Mouse (Mus musculus) cerebellum, adult 2 months (tissue): ENCODE data around the gene Tigar. TPM values are rescaled to one million over a fixed set of nuclear protein-coding genes. Genes with fewer than 3 reads are reported as not detected.

Experiments used
- DNase-seq, 2 experiments: peaks; one replicate each; pipeline ENCODE4 v3.0.0; 2021
- H3K27ac ChIP-seq: fragments of 200-500 bp; 2 replicates; pipeline ENCODE4 v1.5.1; 2012; ENCODE audit warnings: low read length, control low read depth, inconsistent platforms; ENCODE audit not compliant: insufficient read depth
- H3K27me3 ChIP-seq: fragments of 200-500 bp; 2 replicates; pipeline ENCODE4 v1.6.1; 2012; ENCODE audit warnings: inconsistent platforms, mild to moderate bottlenecking, low read length, moderate library complexity; ENCODE audit not compliant: control insufficient read depth, insufficient read depth
- H3K4me1 ChIP-seq: fragments of 200-500 bp; 2 replicates; pipeline ENCODE4 v1.6.1; 2011; ENCODE audit warnings: low read length; ENCODE audit not compliant: control insufficient read depth, insufficient read depth
- H3K4me3 ChIP-seq: fragments of 200-500 bp; replicated peaks from 2 replicates; pipeline ENCODE3; 2011; ENCODE audit warnings: mild to moderate bottlenecking, low read depth, low read length, control low read depth; ENCODE audit not compliant: insufficient read depth
- CTCF ChIP-seq: fragments of 200-500 bp; IDR thresholded peaks from 2 replicates; pipeline ENCODE4 v1.5.1; 2011; ENCODE audit warnings: low read depth, mild to moderate bottlenecking, control low read depth, low read length, moderate library complexity, borderline replicate concordance; ENCODE audit not compliant: insufficient read depth
- POLR2A ChIP-seq: fragments of 200-500 bp; IDR thresholded peaks from 2 replicates; pipeline ENCODE4 v1.6.1; 2011; ENCODE audit warnings: low read length, control low read depth, borderline replicate concordance; ENCODE audit not compliant: insufficient read depth
- WGBS: fragments of 180-500 bp; shearing (Covaris S2); methylation state at CpG from one replicate; pipeline ENCODE4 v1.1.7; 2018; 5-methylcytosine and 5-hydroxymethylcytosine counted together
- polyA plus RNA-seq: library from polyadenylated mRNA; depleted of rRNA; stranded (reverse); fragments of >200 nt; gene quantifications from 2 replicates; pipeline ENCODE4 v1.2.3, GENCODE M21; 2012; rRNA removed

Tigar gene
- 19.5 and 19.6 TPM in 2 replicates for polyA plus RNA-seq

- WGBS, result under 1% methylated on average over 37 of the region's 37 CpGs
- DNase-seq, result peak; percentile 96 to 97
- Histone ChIP-seq H3K4me1 (no peaks in the 10 kb centered on the region), H3K4me3 (peak within 1 kb of the TSS; percentile 97), H3K27ac (peak within 1 kb of the TSS; percentile 49; the same call in 1 of the 2 replicates), H3K27me3 (no peaks in the 10 kb centered on the region)
- TF ChIP-seq POLR2A (peak; percentile 86), CTCF (no peak)
Measured at GRCm38 (mm10) chr6:127109402-127109930, at the start of gene Tigar. Gene Tigar (minus strand): TSS chr6:127109557.

DNA sequence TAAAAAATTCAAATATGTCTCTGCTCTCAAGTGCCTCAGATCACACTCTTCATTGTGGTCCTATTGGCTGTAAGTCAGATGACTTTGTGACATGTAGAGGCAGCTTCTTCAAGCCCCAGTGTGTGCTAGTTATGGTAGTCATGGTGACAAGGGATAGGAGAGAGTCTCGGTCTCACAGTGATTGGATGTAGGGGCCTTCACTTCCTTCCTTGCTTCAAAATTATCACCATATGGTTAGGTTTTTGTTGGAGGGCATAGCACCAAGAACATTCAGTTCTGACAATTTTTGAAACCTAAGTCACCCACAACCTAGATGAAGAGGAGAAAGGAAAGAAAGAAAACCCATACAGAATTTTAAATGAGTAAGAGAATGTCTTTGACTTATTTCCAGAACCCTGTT is 48.0 kb upstream of the Tigar start:
- 89% methylated on average over 1 of the region's 1 CpGs for WGBS
- Histone ChIP-seq H3K4me3 (no peak overlapping the region), H3K4me1 (0 out of 2 replicates have a peak, but pooled peaks cover 2% of the 10 kb centered on the region), H3K27ac (no peak overlapping the region), H3K27me3 (peaks cover 6% of the 10 kb centered on the region)
- TF ChIP-seq CTCF, result no peak
- no peak for TF ChIP-seq POLR2A
- DNase-seq, result no peak

DNA sequence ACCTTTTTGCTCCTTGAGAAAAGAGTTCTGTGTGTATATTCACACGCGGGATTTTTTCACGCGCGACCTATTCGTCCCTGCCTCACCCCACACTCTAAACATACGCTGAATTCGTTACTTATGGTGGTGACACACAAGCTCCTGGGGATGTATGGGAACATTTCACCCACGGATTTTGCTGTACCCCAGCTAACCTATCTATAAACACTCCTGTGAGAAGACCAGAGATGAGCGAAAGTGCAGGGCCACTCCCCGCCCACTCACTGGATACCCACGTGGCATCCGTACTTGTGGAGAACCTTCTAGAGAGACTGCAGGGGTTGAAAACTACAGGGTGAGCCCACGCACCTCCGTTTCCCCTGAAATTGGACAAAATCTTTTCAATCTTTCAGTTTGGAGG is 46.1 kb upstream of the Tigar start:
- peaks cover 12% of the 10 kb centered on the region for H3K27me3 ChIP-seq
- WGBS, result 7% methylated on average over 15 of the region's 15 CpGs
- no peak for TF ChIP-seq POLR2A
- TF ChIP-seq CTCF, result no peak
- H3K27ac ChIP-seq, result no peak overlapping the region
- no peak for DNase-seq
- peaks cover 10% of the 10 kb centered on the region for H3K4me1 ChIP-seq
- no peak overlapping the region for H3K4me3 ChIP-seq

DNA sequence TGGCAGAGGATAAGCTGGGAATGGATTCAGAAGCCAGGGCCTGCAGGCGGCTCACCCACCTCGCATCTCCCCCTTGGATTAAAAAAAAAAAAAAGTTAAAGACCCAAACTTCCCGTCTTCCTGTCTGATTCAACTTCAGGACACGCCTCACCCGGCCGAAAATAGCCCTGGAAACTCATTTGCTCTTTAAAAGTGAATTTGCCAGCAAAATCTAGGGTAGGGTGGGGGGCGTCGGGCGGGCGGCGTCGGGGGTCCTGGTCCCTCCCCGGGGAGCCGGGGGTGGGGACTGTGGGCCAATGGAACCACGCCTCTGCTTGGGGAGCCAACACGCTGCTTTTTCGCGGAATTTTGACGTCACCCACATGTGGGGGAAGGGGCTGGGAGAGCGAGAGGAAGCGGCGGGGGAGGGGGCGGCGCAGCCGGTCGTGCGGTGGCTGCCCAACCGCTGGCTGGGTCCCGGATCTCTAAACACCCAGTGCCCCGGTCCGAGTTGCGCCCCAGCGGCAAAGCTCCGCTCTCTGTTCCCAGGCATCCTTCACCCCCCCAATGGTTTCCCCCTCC is 45.4 kb upstream of the Tigar start:
- H3K27ac ChIP-seq, result no peak overlapping the region
- WGBS, result 1% methylated on average over 34 of the region's 34 CpGs
- TF ChIP-seq CTCF (no peak), POLR2A (no peak)
- peaks cover 12% of the 10 kb centered on the region for H3K27me3 ChIP-seq
- DNase-seq, result no peak
- peaks cover 10% of the 10 kb centered on the region for H3K4me1 ChIP-seq
- H3K4me3 ChIP-seq, result no peak overlapping the region

- no peak for TF ChIP-seq POLR2A
- no peak for TF ChIP-seq CTCF
- peaks cover 13% of the 10 kb centered on the region for H3K27me3 ChIP-seq
- peaks cover 10% of the 10 kb centered on the region for H3K4me1 ChIP-seq
- DNase-seq, result no peak
- no peak overlapping the region for H3K27ac ChIP-seq
- WGBS, result 9% methylated on average over 30 of the region's 30 CpGs
- H3K4me3 ChIP-seq, result no peak overlapping the region
Measured at GRCm38 (mm10) chr6:127153972-127154707, 44.8 kb upstream of the Tigar start.

DNA sequence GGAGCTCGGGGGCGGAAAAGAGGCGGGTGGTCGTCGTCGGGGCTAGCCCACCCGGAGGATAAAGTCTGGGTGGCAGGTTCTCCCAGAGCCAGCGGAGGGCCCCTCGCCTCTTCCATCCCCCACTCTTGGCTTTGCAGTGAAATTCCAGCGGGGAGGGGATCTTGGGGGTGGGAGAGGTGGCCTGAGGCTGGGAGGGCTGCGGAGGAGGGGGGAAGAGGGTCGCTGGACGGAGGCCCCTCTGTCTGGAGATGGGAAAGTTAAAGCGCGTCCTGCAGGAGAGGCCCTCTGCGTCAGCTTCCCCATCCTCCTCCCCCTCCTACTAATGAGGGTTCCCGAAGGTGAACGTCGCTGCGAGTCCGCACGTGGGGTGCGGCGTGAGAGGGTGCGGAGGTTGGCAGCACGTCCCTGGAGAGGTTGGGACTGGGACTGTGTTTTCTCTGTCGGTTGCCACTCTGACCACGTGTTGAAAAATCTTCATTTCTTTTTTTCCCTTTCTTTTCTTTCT is 44.0 kb upstream of the Tigar start:
- no peak overlapping the region for H3K27ac ChIP-seq
- peaks cover 10% of the 10 kb centered on the region for H3K4me1 ChIP-seq
- TF ChIP-seq CTCF (no peak), POLR2A (no peak)
- H3K4me3 ChIP-seq, result no peak overlapping the region
- 4% methylated on average over 28 of the region's 28 CpGs for whole genome bisulfite sequencing
- H3K27me3 ChIP-seq, result peaks cover 16% of the 10 kb centered on the region
- DNase-seq, result no peak

GRCm38 (mm10) chr6:127152106-127152951 is 43.0 kb upstream of the Tigar start, which contains the start of gene Ccnd2:
Gene Ccnd2 (minus strand): TSS chr6:127152193.
- TF ChIP-seq CTCF (no peak), POLR2A (no peak)
- Histone ChIP-seq H3K4me3 (peak within 1 kb of the TSS; percentile 42), H3K27ac (no peak within 1 kb of the TSS), H3K4me1 (peaks cover 10% of the 10 kb centered on the region), H3K27me3 (peaks cover 16% of the 10 kb centered on the region)
- WGBS, result 2% methylated on average over 40 of the region's 40 CpGs
- no peak for DNase-seq
